Mouse (Mus musculus): ENCODE measurements at regions not wholly inside any gene's neighbourhood (a gene's known extent, or its start where the extent isn't known, plus 50 kb on each side); places are given as distances from the start of the nearest gene placed in this dataset.

DNA sequence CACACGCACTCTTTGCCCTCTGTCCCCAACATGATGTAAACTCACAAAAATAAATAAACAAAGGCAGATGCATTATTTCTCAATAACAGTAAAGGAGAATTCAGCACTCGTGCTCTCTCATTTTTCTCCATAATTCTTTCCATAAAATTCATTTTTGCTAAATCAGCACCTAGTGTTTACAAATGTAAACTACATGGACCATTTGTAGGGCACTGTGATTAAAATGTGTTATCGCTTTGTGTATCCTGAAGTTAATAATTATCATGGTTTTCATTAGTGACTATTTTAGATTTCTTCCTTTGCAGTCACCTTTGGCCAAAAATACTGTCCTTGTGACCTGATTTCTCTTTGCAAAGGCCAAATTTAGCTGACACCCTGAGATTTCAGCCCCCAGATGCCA lies 61.0 kb upstream of the Ppm1b start:
- WGBS: 86% methylated on average over 3 of the region's 3 CpGs

DNA sequence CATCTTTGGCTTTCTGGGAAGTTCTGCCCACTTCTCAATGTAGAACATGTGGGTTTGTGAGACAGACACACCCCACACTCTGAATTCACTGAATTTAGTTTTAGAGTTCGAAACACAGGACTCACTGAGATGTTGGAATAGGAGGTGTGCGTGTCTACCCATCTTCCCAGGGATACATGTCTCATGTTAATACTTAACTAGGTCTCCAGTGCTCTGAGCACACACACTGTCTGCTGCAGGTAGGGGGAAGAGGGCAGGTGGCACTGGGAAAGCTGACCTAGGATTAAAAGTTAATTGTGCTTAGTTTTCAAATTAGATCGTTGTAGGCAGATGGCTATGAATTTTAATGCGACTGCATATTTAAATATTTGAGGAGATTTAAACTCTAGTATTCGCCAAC lies 60.0 kb upstream of the Ppm1b start:
- H3K4me2 ChIP-seq (ENCODE audit: low read depth, low read length, severe bottlenecking): no peak overlapping the region
- no peaks in the 10 kb centered on the region for H3K27me3 ChIP-seq (ENCODE audit: control insufficient read depth, insufficient read depth, low read length)
- no peak overlapping the region for H3K27ac ChIP-seq (ENCODE audit: low read depth, low read length)
- H3K36me3 ChIP-seq (ENCODE audit: control insufficient read depth, insufficient read depth, low read length): no peaks in the 10 kb centered on the region
- H3K9ac ChIP-seq (ENCODE audit: low read length): no peak overlapping the region
- ATAC-seq (replicated peaks; ENCODE audit: low FRiP score): no peak
- H3K4me1 ChIP-seq (replicated peaks; ENCODE audit: control insufficient read depth, insufficient read depth, low read length): no peaks in the 10 kb centered on the region
- DNase-seq (ENCODE audit: low spot score): no peak
- H3K4me3 ChIP-seq (ENCODE audit: low read depth, low read length): no peak overlapping the region
- no peaks in the 10 kb centered on the region for H3K9me3 ChIP-seq (ENCODE audit: control insufficient read depth, low read length)
- 88% methylated on average over 5 of the region's 5 CpGs for WGBS

More for the DNA sequence above, 61.0 kb upstream of the Ppm1b start:
- DNase-seq (ENCODE audit: low spot score): no peak
- Histone ChIP-seq H3K9me3 (ENCODE audit: control insufficient read depth, low read length) (no peaks in the 10 kb centered on the region), H3K36me3 (ENCODE audit: control insufficient read depth, insufficient read depth, low read length) (no peaks in the 10 kb centered on the region), H3K4me2 (ENCODE audit: low read depth, low read length, severe bottlenecking) (no peak overlapping the region), H3K9ac (ENCODE audit: low read length) (no peak overlapping the region), H3K4me1 (replicated peaks; ENCODE audit: control insufficient read depth, insufficient read depth, low read length) (no peaks in the 10 kb centered on the region), H3K27me3 (ENCODE audit: control insufficient read depth, insufficient read depth, low read length) (no peaks in the 10 kb centered on the region), H3K4me3 (ENCODE audit: low read depth, low read length) (no peak overlapping the region), H3K27ac (ENCODE audit: low read depth, low read length) (no peak overlapping the region)
- ATAC-seq (replicated peaks; ENCODE audit: low FRiP score): no peak

GRCm38 (mm10) chr17:84898407-84898806 lies 58.1 kb upstream of the Ppm1b start:
- H3K36me3 ChIP-seq (ENCODE audit: control insufficient read depth, insufficient read depth, low read length): no peaks in the 10 kb centered on the region
- WGBS: 92% methylated on average over 4 of the region's 4 CpGs
- no peaks in the 10 kb centered on the region for H3K27me3 ChIP-seq (ENCODE audit: control insufficient read depth, insufficient read depth, low read length)
- no peak overlapping the region for H3K9ac ChIP-seq (ENCODE audit: low read length)
- DNase-seq (ENCODE audit: low spot score) (no peak), ATAC-seq (replicated peaks; ENCODE audit: low FRiP score) (no peak)
- H3K4me2 ChIP-seq (ENCODE audit: low read depth, low read length, severe bottlenecking): no peak overlapping the region
- H3K27ac ChIP-seq (ENCODE audit: low read depth, low read length): no peak overlapping the region
- H3K9me3 ChIP-seq (ENCODE audit: control insufficient read depth, low read length): no peaks in the 10 kb centered on the region
- H3K4me3 ChIP-seq (ENCODE audit: low read depth, low read length): no peak overlapping the region
- H3K4me1 ChIP-seq (replicated peaks; ENCODE audit: control insufficient read depth, insufficient read depth, low read length): no peaks in the 10 kb centered on the region

GRCm38 (mm10) chr17:84903625-84904337 lies 52.8 kb upstream of the Ppm1b start:
- WGBS: 87% methylated on average over 9 of the region's 9 CpGs
- ATAC-seq (replicated peaks; ENCODE audit: low FRiP score): no peak
- Histone ChIP-seq H3K27me3 (ENCODE audit: control insufficient read depth, insufficient read depth, low read length) (no peaks in the 10 kb centered on the region), H3K9ac (ENCODE audit: low read length) (no peak overlapping the region), H3K27ac (ENCODE audit: low read depth, low read length) (no peak overlapping the region), H3K36me3 (ENCODE audit: control insufficient read depth, insufficient read depth, low read length) (no peaks in the 10 kb centered on the region), H3K4me3 (ENCODE audit: low read depth, low read length) (no peak overlapping the region), H3K9me3 (ENCODE audit: control insufficient read depth, low read length) (no peaks in the 10 kb centered on the region), H3K4me1 (replicated peaks; ENCODE audit: control insufficient read depth, insufficient read depth, low read length) (no peaks in the 10 kb centered on the region), H3K4me2 (ENCODE audit: low read depth, low read length, severe bottlenecking) (no peak overlapping the region)
- DNase-seq (ENCODE audit: low spot score): no peak
